Mouse (Mus musculus) lung, postnatal 14 days (tissue): ENCODE results near the gene Ier3.

ENCODE experiments used
- DNase-seq: peaks from one replicate; pipeline ENCODE4 v3.0.0; 2021

Gene Ier3

GRCm38 (mm10) chr17:35869346-35870067 lies 48.0 kb downstream of the Ier3 start:
- DNase-seq, result peak; percentile 59

DNA sequence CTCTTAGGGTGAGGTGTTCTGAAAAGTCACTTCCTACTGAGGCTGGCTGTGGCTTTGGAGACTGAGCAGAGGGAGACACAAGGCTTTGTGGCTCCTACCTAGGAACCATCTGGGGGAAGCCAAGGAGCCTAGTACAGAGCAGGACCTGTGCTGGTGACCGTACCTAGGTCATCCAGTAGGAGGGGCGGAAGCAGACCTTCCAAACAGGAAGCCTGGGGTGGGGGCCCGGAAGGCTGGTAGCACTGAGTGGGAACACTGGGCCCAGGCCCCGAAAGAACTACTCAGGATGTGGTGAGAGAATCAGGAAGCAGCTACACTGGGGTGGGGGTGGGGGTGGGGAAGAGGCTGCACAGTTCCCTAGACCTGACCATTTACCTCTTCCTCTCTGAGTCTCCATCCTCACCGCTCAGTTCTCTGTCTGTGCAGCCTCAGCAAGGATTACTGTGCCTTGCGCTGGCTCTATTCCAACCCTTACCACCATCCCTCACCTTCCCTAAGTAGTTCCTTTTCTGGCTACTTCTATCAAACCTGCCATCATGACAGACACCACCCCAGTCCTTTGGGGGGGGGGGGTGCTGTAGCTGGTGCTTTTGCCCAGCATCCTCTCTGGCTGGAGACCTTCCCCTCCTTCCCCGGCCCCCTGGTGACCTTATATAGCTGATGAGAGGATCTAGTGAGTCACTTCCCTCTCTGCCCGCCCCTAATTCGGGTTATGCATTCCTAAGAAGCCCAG lies 48.8 kb downstream of the Ier3 start:
- peak; percentile 76 for DNase-seq

GRCm38 (mm10) chr17:35870884-35871696 lies 49.6 kb downstream of the Ier3 start:
- peak; percentile 45 for DNase-seq
